In the genomic region with DNA sequence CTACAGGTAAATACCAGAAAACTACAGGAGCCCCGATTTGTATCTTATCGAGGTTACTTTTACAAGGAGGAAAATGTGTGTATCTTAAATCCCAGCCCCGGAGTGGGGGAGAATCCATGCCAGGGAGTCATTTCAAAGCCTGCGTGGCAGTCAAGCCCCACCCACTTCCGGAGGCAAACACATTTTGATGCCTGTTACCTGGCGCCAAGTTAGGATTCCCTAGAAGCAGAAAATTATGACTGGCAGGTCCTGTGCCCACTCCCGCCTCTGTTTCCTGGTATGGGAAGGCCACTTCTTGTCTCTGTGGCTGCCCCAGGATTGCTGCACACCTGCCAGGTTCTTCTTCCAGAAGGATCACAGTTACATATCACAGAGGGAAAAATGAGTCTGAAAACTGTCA, we compare ENCODE assay signal across 8 mouse cellular contexts. TPM values are rescaled to one million over a fixed set of nuclear protein-coding genes. Genes with fewer than 3 reads are reported as not detected.
DNase-seq lines count a peak whose midpoint lies in the region; ATAC-seq and TF ChIP-seq lines count a peak whose summit lies in the region.

No protein-coding gene starts in this region.

- DNase-seq in kidney, adult 2 months, result peak; percentile 44
- no peak for DNase-seq in kidney, adult 18-20 months
- DNase-seq in forebrain, embryonic 11.5 days (ENCODE audit: low spot score), result no peak
- DNase-seq in limb, embryonic 11.5 days (ENCODE audit: low spot score), result no peak
- no peak for DNase-seq in adrenal gland, postnatal 10 days
- DNase-seq in spleen, postnatal 36 days (ENCODE audit: low spot score in 2 of 2), result no peak

- no peak for TF ChIP-seq CTCF in kidney, adult 2 months (conservative IDR thresholded peaks at IDR 0.05; ENCODE audit: insufficient read depth, insufficient read length, low read depth, low read length)

- H3ac ChIP-seq in myocyte (ENCODE audit: control insufficient read depth, insufficient read length), result no peak overlapping the region

- H3K9ac ChIP-seq in forebrain, embryonic 11.5 days (ENCODE audit: low read length), result peak overlapping the region; percentile 98
- no peak overlapping the region for H3K9ac ChIP-seq in limb, embryonic 11.5 days (ENCODE audit: low read length)

- H3K27me3 ChIP-seq in kidney, adult 2 months (replicated peaks; ENCODE audit: control insufficient read depth, insufficient read depth, low read length), result no peaks in the 10 kb centered on the region
- H3K27me3 ChIP-seq in forebrain, embryonic 11.5 days (ENCODE audit: control insufficient read depth, insufficient read depth, low read length), result no peaks in the 10 kb centered on the region
- H3K27me3 ChIP-seq in limb, embryonic 11.5 days (ENCODE audit: control insufficient read depth, insufficient read depth, low read length), result peaks cover 18% of the 10 kb centered on the region
- no peaks in the 10 kb centered on the region for H3K27me3 ChIP-seq in myocyte (ENCODE audit: control insufficient read depth, insufficient read depth, insufficient read length)

- H3K4me2 ChIP-seq in forebrain, embryonic 11.5 days (ENCODE audit: low read depth, low read length, severe bottlenecking), result peak overlapping the region; percentile 70
- peak overlapping the region; percentile 92; the same call in 1 of the 2 replicates for H3K4me2 ChIP-seq in limb, embryonic 11.5 days (ENCODE audit: low read depth, severe bottlenecking)
- peak overlapping the region; percentile 93 for H3K4me2 ChIP-seq in myocyte (ENCODE audit: low read depth)

- no peak overlapping the region for H3K4me3 ChIP-seq in kidney, adult 2 months (ENCODE audit: insufficient read depth, low read depth, low read length)
- peak overlapping the region; percentile 78 for H3K4me3 ChIP-seq in forebrain, embryonic 11.5 days (ENCODE audit: low read depth, low read length)
- no peak overlapping the region for H3K4me3 ChIP-seq in limb, embryonic 11.5 days (ENCODE audit: low read depth, low read length)
- peak overlapping the region; percentile 30 for H3K4me3 ChIP-seq in myocyte

- no peaks in the 10 kb centered on the region for H3K9me3 ChIP-seq in forebrain, embryonic 11.5 days (ENCODE audit: control insufficient read depth, low read length)
- H3K9me3 ChIP-seq in limb, embryonic 11.5 days (ENCODE audit: control insufficient read depth, low read length), result no peaks in the 10 kb centered on the region

- no peaks in the 10 kb centered on the region; the same call in 1 of the 2 replicates for H3K4me1 ChIP-seq in kidney, adult 2 months (ENCODE audit: control insufficient read depth, insufficient read depth, low read length)
- H3K4me1 ChIP-seq in forebrain, embryonic 11.5 days (replicated peaks; ENCODE audit: control insufficient read depth, insufficient read depth, low read length), result peaks cover 14% of the 10 kb centered on the region; the same call in 1 of the 2 replicates
- peaks cover 12% of the 10 kb centered on the region for H3K4me1 ChIP-seq in limb, embryonic 11.5 days (ENCODE audit: control insufficient read depth, insufficient read depth, low read length)

- no peak overlapping the region for H3K27ac ChIP-seq in kidney, adult 2 months (ENCODE audit: insufficient read depth, low read depth, low read length)
- no peak overlapping the region for H3K27ac ChIP-seq in forebrain, embryonic 11.5 days (ENCODE audit: low read depth, low read length)
- no peak overlapping the region for H3K27ac ChIP-seq in limb, embryonic 11.5 days (replicated peaks; ENCODE audit: low read depth, low read length)

- 40% methylated on average over 7 of the region's 7 CpGs for WGBS in kidney, adult 2 months
- WGBS in forebrain, embryonic 11.5 days, result 50% methylated on average over 7 of the region's 7 CpGs
- 72% methylated on average over 7 of the region's 7 CpGs for WGBS in limb, embryonic 11.5 days

- H3K36me3 ChIP-seq in kidney, adult 2 months (ENCODE audit: control insufficient read depth, insufficient read depth, low read length), result no peaks in the 10 kb centered on the region
- peaks cover 3% of the 10 kb centered on the region for H3K36me3 ChIP-seq in forebrain, embryonic 11.5 days (ENCODE audit: control insufficient read depth, insufficient read depth, low read length)
- H3K36me3 ChIP-seq in limb, embryonic 11.5 days (ENCODE audit: control insufficient read depth, insufficient read depth, low read length), result no peaks in the 10 kb centered on the region
- no peaks in the 10 kb centered on the region for H3K36me3 ChIP-seq in myocyte (ENCODE audit: control insufficient read depth, insufficient read depth)

- TF ChIP-seq POLR2A in kidney, adult 2 months (IDR thresholded peaks at IDR 0.05; ENCODE audit: low read depth, low read length), result no peak
- TF ChIP-seq POLR2A in myocyte (IDR thresholded peaks at IDR 0.05; ENCODE audit: insufficient read length, low read depth), result no peak

- peaks cover 38% of the 10 kb centered on the region for H3K79me2 ChIP-seq in myocyte (ENCODE audit: control insufficient read depth, insufficient read depth)

- no peak for ATAC-seq in forebrain, embryonic 11.5 days (replicated peaks; ENCODE audit: low FRiP score)
- ATAC-seq in limb, embryonic 11.5 days (ENCODE audit: insufficient number of reproducible peaks, low FRiP score, low TSS enrichment, low read depth), result no peak
- no peak for ATAC-seq in megakaryocyte, adult 5-6 weeks (ENCODE audit: poor library complexity, severe bottlenecking)

TF ChIP-seq in myocyte, 11 proteins besides CTCF, POLR2A, EP300 and RAD21:
- TF ChIP-seq SRF (IDR thresholded peaks at IDR 0.05; ENCODE audit: control insufficient read depth, insufficient read length, low read depth), result no peak
- TF ChIP-seq TCF12 (IDR thresholded peaks at IDR 0.05; ENCODE audit: insufficient read depth, poor library complexity, severe bottlenecking), result no peak
- no peak for TF ChIP-seq MYOG (IDR thresholded peaks at IDR 0.05; ENCODE audit: control insufficient read depth in 1 of 3, insufficient read depth in 1 of 3, insufficient read length in 2 of 3, low read depth in 2 of 3)
- no peak for TF ChIP-seq E2F4 (IDR thresholded peaks at IDR 0.05; ENCODE audit: insufficient read depth)
- TF ChIP-seq MYOD1 (IDR thresholded peaks at IDR 0.05; ENCODE audit: control insufficient read depth in 1 of 3, insufficient read length in 2 of 3, low read depth in 2 of 3), result no peak
- no peak for TF ChIP-seq CEBPB (IDR thresholded peaks at IDR 0.05; ENCODE audit: insufficient read depth, poor library complexity, severe bottlenecking)
- TF ChIP-seq POLR2AphosphoS2 (IDR thresholded peaks at IDR 0.05; ENCODE audit: insufficient read length, low read depth), result no peak

RNA-seq across cellular contexts. Expression of gene Ccdc88c, which starts 2.3 kb away (rescaled TPM):
- 5.4 and 6.6 TPM in 2 replicates for polyA plus RNA-seq in kidney, adult 2 months (2012; rRNA removed)
- 22.5 and 27.7 TPM in 2 replicates for polyA plus RNA-seq in forebrain, embryonic 11.5 days (2014; fragmentation: Nextera tagmentation; extraction: Ambion mirVana)
- 3.2 and 3.4 TPM in 2 replicates for polyA plus RNA-seq in limb, embryonic 11.5 days (2014; fragmentation: Nextera tagmentation; extraction: Ambion mirVana)
- 18.0 TPM for polyA plus RNA-seq in myocyte (2012; fragmentation: generic; extraction: Trizol)
- 10 to 100 TPM in 1 of 2 experiments, 1 to 10 TPM in 1; 9.2 to 16.4 TPM for total RNA-seq in adrenal gland, postnatal 10 days (2021)
- total RNA-seq in megakaryocyte, adult 5-6 weeks (2015), result 71.2 and 71.7 TPM in 2 replicates
- total RNA-seq in megakaryocyte, adult 5-6 weeks (2017), result 195 and 212 TPM in 2 replicates

RNA-seq across cellular contexts. Expression of gene Ppp4r3a, which starts 57.0 kb away (rescaled TPM):
- polyA plus RNA-seq in kidney, adult 2 months (2012; rRNA removed), result 9.1 and 10.4 TPM in 2 replicates
- 76.7 and 78.7 TPM in 2 replicates for polyA plus RNA-seq in forebrain, embryonic 11.5 days (2014; fragmentation: Nextera tagmentation; extraction: Ambion mirVana)
- 60.9 and 71.2 TPM in 2 replicates for polyA plus RNA-seq in limb, embryonic 11.5 days (2014; fragmentation: Nextera tagmentation; extraction: Ambion mirVana)
- 8.8 TPM for polyA plus RNA-seq in myocyte (2012; fragmentation: generic; extraction: Trizol)
- total RNA-seq in adrenal gland, postnatal 10 days (2021), result 10 to 100 TPM; 53.2 to 59.0 TPM
- total RNA-seq in megakaryocyte, adult 5-6 weeks (2015), result 82.5 and 82.6 TPM in 2 replicates
- total RNA-seq in megakaryocyte, adult 5-6 weeks (2017), result 110 and 131 TPM in 2 replicates

Comparison
In these comparisons a context has a peak if more than half of its experiments do, and no peak if none do; other contexts are left out.
1. H3K4me3 ChIP-seq: peak in forebrain, embryonic 11.5 days (single experiment) and myocyte (single experiment); none in kidney, adult 2 months (single experiment) and limb, embryonic 11.5 days (single experiment).
2. Peak in every context shown above with its lines, with median percentiles within 50 percentile points of each other: H3K4me2 ChIP-seq.